Mouse (Mus musculus): Measurements from ENCODE around the gene Rbm47. TPM values are rescaled to one million over a fixed set of nuclear protein-coding genes. Genes with fewer than 3 reads are reported as not detected.

Gene Rbm47
- polyA plus RNA-seq, 1 experiment from 2014 or later = 7.3 TPM

GRCm38 (mm10) chr5:66123295-66124088 lies 49.4 kb downstream of the Rbm47 start:
- Histone ChIP-seq H3K9ac (no peak overlapping the region), H3K27ac (no peak overlapping the region), H3K27me3 (ENCODE audit: control insufficient read depth, insufficient read depth, low read length) (no peaks in the 10 kb centered on the region), H3K36me3 (replicated peaks; ENCODE audit: control insufficient read depth, insufficient read depth) (no peaks in the 10 kb centered on the region), H3K9me3 (ENCODE audit: control insufficient read depth, low read length) (no peaks in the 10 kb centered on the region), H3K4me3 (replicated peaks; ENCODE audit: low read length) (no peak overlapping the region), H3K4me2 (replicated peaks) (no peak overlapping the region), H3K4me1 (replicated peaks; ENCODE audit: control insufficient read depth, insufficient read depth, low read length) (no peaks in the 10 kb centered on the region)
- DNase-seq (ENCODE audit: low spot score) (no peak), ATAC-seq (ENCODE audit: low FRiP score) (no peak)
- whole genome bisulfite sequencing = 91% methylated on average over 12 of the region's 12 CpGs

- no peaks in the 10 kb centered on the region for H3K4me1 ChIP-seq (replicated peaks; ENCODE audit: control insufficient read depth, insufficient read depth, low read length)
- ATAC-seq (ENCODE audit: low FRiP score) = no peak
- H3K27me3 ChIP-seq (ENCODE audit: control insufficient read depth, insufficient read depth, low read length) = no peaks in the 10 kb centered on the region
These were observed 51.7 kb downstream of the Rbm47 start for GRCm38 (mm10) chr5:66121255-66121654.

GRCm38 (mm10) chr5:66114751-66115150 lies 58.2 kb downstream of the Rbm47 start:
- ATAC-seq (ENCODE audit: low FRiP score) (no peak), DNase-seq (ENCODE audit: low spot score) (no peak)
- Histone ChIP-seq H3K4me1 (replicated peaks; ENCODE audit: control insufficient read depth, insufficient read depth, low read length) (no peaks in the 10 kb centered on the region), H3K36me3 (replicated peaks; ENCODE audit: control insufficient read depth, insufficient read depth) (no peaks in the 10 kb centered on the region), H3K9me3 (ENCODE audit: control insufficient read depth, low read length) (no peaks in the 10 kb centered on the region), H3K9ac (no peak overlapping the region), H3K4me3 (replicated peaks; ENCODE audit: low read length) (no peak overlapping the region), H3K4me2 (replicated peaks) (no peak overlapping the region), H3K27ac (no peak overlapping the region), H3K27me3 (ENCODE audit: control insufficient read depth, insufficient read depth, low read length) (no peaks in the 10 kb centered on the region)
- WGBS = 86% methylated on average over 14 of the region's 14 CpGs

More at GRCm38 (mm10) chr5:66121255-66121654, 51.7 kb downstream of the Rbm47 start:
- H3K9me3 ChIP-seq (ENCODE audit: control insufficient read depth, low read length) = no peaks in the 10 kb centered on the region
- H3K9ac ChIP-seq = no peak overlapping the region
- no peaks in the 10 kb centered on the region for H3K36me3 ChIP-seq (replicated peaks; ENCODE audit: control insufficient read depth, insufficient read depth)
- no peak overlapping the region for H3K4me3 ChIP-seq (replicated peaks; ENCODE audit: low read length)
- no peak overlapping the region for H3K27ac ChIP-seq
- DNase-seq (ENCODE audit: low spot score) = no peak
- H3K4me2 ChIP-seq (replicated peaks) = no peak overlapping the region

- no peaks in the 10 kb centered on the region for H3K4me1 ChIP-seq (replicated peaks; ENCODE audit: control insufficient read depth, insufficient read depth, low read length)
- H3K9me3 ChIP-seq (ENCODE audit: control insufficient read depth, low read length) = no peaks in the 10 kb centered on the region
- H3K9ac ChIP-seq = no peak overlapping the region
- no peak for DNase-seq (ENCODE audit: low spot score)
- 64% methylated on average over 6 of the region's 6 CpGs for WGBS
- ATAC-seq (ENCODE audit: low FRiP score) = no peak
- H3K27me3 ChIP-seq (ENCODE audit: control insufficient read depth, insufficient read depth, low read length) = no peaks in the 10 kb centered on the region
- H3K4me2 ChIP-seq (replicated peaks) = no peak overlapping the region
- no peaks in the 10 kb centered on the region for H3K36me3 ChIP-seq (replicated peaks; ENCODE audit: control insufficient read depth, insufficient read depth)
- no peak overlapping the region for H3K4me3 ChIP-seq (replicated peaks; ENCODE audit: low read length)
- H3K27ac ChIP-seq = no peak overlapping the region
These were observed 58.7 kb downstream of the Rbm47 start for GRCm38 (mm10) chr5:66114208-66114607.

- Histone ChIP-seq H3K27me3 (ENCODE audit: control insufficient read depth, insufficient read depth, low read length) (no peaks in the 10 kb centered on the region), H3K4me1 (replicated peaks; ENCODE audit: control insufficient read depth, insufficient read depth, low read length) (no peaks in the 10 kb centered on the region), H3K9ac (no peak overlapping the region), H3K4me3 (replicated peaks; ENCODE audit: low read length) (no peak overlapping the region), H3K27ac (no peak overlapping the region), H3K36me3 (replicated peaks; ENCODE audit: control insufficient read depth, insufficient read depth) (no peaks in the 10 kb centered on the region), H3K9me3 (ENCODE audit: control insufficient read depth, low read length) (no peaks in the 10 kb centered on the region), H3K4me2 (replicated peaks) (no peak overlapping the region)
- WGBS = 77% methylated on average over 8 of the region's 8 CpGs
- ATAC-seq (ENCODE audit: low FRiP score) (no peak), DNase-seq (ENCODE audit: low spot score) (no peak)
These were observed 60.9 kb downstream of the Rbm47 start for GRCm38 (mm10) chr5:66112059-66112458.

GRCm38 (mm10) chr5:66106372-66106771 lies 66.5 kb downstream of the Rbm47 start:
- no peak for DNase-seq (ENCODE audit: low spot score)
- Histone ChIP-seq H3K27ac (no peak overlapping the region), H3K4me1 (replicated peaks; ENCODE audit: control insufficient read depth, insufficient read depth, low read length) (no peaks in the 10 kb centered on the region), H3K4me3 (replicated peaks; ENCODE audit: low read length) (no peak overlapping the region), H3K9ac (no peak overlapping the region), H3K27me3 (ENCODE audit: control insufficient read depth, insufficient read depth, low read length) (no peaks in the 10 kb centered on the region), H3K9me3 (ENCODE audit: control insufficient read depth, low read length) (no peaks in the 10 kb centered on the region), H3K4me2 (replicated peaks) (no peak overlapping the region), H3K36me3 (replicated peaks; ENCODE audit: control insufficient read depth, insufficient read depth) (no peaks in the 10 kb centered on the region)
- ATAC-seq (ENCODE audit: low FRiP score) = no peak
- 91% methylated on average over 9 of the region's 9 CpGs for WGBS

- ATAC-seq (ENCODE audit: low FRiP score) (no peak), DNase-seq (ENCODE audit: low spot score) (no peak)
- Histone ChIP-seq H3K9ac (no peak overlapping the region), H3K27ac (no peak overlapping the region), H3K36me3 (replicated peaks; ENCODE audit: control insufficient read depth, insufficient read depth) (no peaks in the 10 kb centered on the region), H3K27me3 (ENCODE audit: control insufficient read depth, insufficient read depth, low read length) (no peaks in the 10 kb centered on the region), H3K9me3 (ENCODE audit: control insufficient read depth, low read length) (no peaks in the 10 kb centered on the region), H3K4me3 (replicated peaks; ENCODE audit: low read length) (no peak overlapping the region), H3K4me2 (replicated peaks) (no peak overlapping the region), H3K4me1 (replicated peaks; ENCODE audit: control insufficient read depth, insufficient read depth, low read length) (no peaks in the 10 kb centered on the region)
- 92% methylated on average over 7 of the region's 7 CpGs for WGBS
These were observed 67.0 kb downstream of the Rbm47 start for GRCm38 (mm10) chr5:66105946-66106345.

- Histone ChIP-seq H3K9ac (no peak overlapping the region), H3K27me3 (ENCODE audit: control insufficient read depth, insufficient read depth, low read length) (no peaks in the 10 kb centered on the region), H3K4me1 (replicated peaks; ENCODE audit: control insufficient read depth, insufficient read depth, low read length) (no peaks in the 10 kb centered on the region), H3K36me3 (replicated peaks; ENCODE audit: control insufficient read depth, insufficient read depth) (no peaks in the 10 kb centered on the region), H3K4me2 (replicated peaks) (no peak overlapping the region), H3K4me3 (replicated peaks; ENCODE audit: low read length) (no peak overlapping the region), H3K9me3 (ENCODE audit: control insufficient read depth, low read length) (no peaks in the 10 kb centered on the region), H3K27ac (no peak overlapping the region)
- DNase-seq (ENCODE audit: low spot score) = no peak
- 83% methylated on average over 3 of the region's 3 CpGs for WGBS
- ATAC-seq (ENCODE audit: low FRiP score) = no peak
These were observed 67.6 kb downstream of the Rbm47 start for GRCm38 (mm10) chr5:66105366-66105765.

- Histone ChIP-seq H3K4me3 (replicated peaks; ENCODE audit: low read length) (no peak overlapping the region), H3K9me3 (ENCODE audit: control insufficient read depth, low read length) (no peaks in the 10 kb centered on the region), H3K36me3 (replicated peaks; ENCODE audit: control insufficient read depth, insufficient read depth) (no peaks in the 10 kb centered on the region), H3K27me3 (ENCODE audit: control insufficient read depth, insufficient read depth, low read length) (no peaks in the 10 kb centered on the region), H3K4me1 (replicated peaks; ENCODE audit: control insufficient read depth, insufficient read depth, low read length) (no peaks in the 10 kb centered on the region), H3K4me2 (replicated peaks) (no peak overlapping the region), H3K27ac (no peak overlapping the region), H3K9ac (no peak overlapping the region)
- ATAC-seq (ENCODE audit: low FRiP score) (no peak), DNase-seq (ENCODE audit: low spot score) (no peak)
- 71% methylated on average over 5 of the region's 5 CpGs for WGBS
These were observed 69.5 kb downstream of the Rbm47 start for GRCm38 (mm10) chr5:66103386-66103785.

GRCm38 (mm10) chr5:66102821-66103220 lies 70.1 kb downstream of the Rbm47 start:
- Histone ChIP-seq H3K9me3 (ENCODE audit: control insufficient read depth, low read length) (no peaks in the 10 kb centered on the region), H3K9ac (no peak overlapping the region), H3K4me3 (replicated peaks; ENCODE audit: low read length) (no peak overlapping the region), H3K36me3 (replicated peaks; ENCODE audit: control insufficient read depth, insufficient read depth) (no peaks in the 10 kb centered on the region), H3K4me1 (replicated peaks; ENCODE audit: control insufficient read depth, insufficient read depth, low read length) (no peaks in the 10 kb centered on the region), H3K27ac (no peak overlapping the region), H3K4me2 (replicated peaks) (no peak overlapping the region), H3K27me3 (ENCODE audit: control insufficient read depth, insufficient read depth, low read length) (no peaks in the 10 kb centered on the region)
- 85% methylated on average over 3 of the region's 3 CpGs for WGBS
- no peak for DNase-seq (ENCODE audit: low spot score)
- no peak for ATAC-seq (ENCODE audit: low FRiP score)

Measured in hindbrain, embryonic 14.5 days (tissue).